Mouse (Mus musculus) cerebellum, adult 8-10 months (tissue): ENCODE measurements at regions not wholly inside any gene's neighbourhood (a gene's known extent, or its start where the extent isn't known, plus 50 kb on each side); places are given as distances from the start of the nearest gene placed in this dataset.

Experiments used
- DNase-seq: peaks from one replicate; pipeline ENCODE4 v3.0.0; 2022

DNA sequence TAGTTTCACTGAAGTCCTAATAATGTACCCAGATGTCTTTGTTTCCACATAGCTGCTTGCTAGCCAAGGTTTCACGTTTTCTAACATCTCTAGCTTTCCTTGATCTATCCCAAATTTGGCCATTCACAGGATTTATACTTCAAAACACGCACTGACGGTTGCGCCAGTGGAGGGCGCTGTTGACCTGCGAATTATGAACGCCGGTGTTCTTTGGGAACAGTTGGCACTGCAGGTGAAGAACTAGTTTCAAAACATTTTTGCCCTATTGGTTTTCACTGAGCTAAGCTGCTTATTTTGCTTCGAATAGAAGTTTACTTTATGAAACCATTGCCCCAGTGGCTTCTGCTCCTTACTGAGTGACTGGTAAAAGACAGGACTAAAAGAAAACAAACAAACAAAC lies 76.7 kb upstream of the Slitrk3 start:
- DNase-seq: peak; percentile 15

- DNase-seq: no peak
Observed at GRCm38 (mm10) chr3:73125143-73125542, 67.5 kb upstream of the Slitrk3 start.

DNA sequence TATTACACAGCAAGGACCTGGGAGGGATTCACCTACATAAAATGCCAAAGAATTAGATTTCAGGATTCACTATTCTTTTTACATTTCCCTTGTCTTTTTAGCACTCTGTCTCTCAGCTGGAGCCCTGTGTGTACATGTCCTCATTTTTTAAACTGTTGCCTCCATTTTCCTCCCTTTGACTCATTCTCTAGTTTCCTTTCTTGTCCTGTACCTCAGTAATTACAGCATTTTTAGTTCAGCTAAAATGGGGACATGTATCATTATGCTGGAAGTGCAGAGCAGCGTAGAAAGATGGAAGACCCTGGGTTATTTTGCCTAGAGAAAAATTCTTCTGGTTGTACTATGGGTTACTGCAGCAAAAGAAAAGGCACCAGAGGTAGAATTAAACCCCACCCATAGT lies 51.5 kb upstream of the Slitrk3 start:
- DNase-seq: no peak
